Mouse (Mus musculus): ENCODE data around the gene Stat5b. TPM values are rescaled to one million over a fixed set of nuclear protein-coding genes. Genes with fewer than 3 reads are reported as not detected.

The Stat5b gene
- polyA plus RNA-seq, 2 experiments: 22.1 to 24.4 TPM

DNA sequence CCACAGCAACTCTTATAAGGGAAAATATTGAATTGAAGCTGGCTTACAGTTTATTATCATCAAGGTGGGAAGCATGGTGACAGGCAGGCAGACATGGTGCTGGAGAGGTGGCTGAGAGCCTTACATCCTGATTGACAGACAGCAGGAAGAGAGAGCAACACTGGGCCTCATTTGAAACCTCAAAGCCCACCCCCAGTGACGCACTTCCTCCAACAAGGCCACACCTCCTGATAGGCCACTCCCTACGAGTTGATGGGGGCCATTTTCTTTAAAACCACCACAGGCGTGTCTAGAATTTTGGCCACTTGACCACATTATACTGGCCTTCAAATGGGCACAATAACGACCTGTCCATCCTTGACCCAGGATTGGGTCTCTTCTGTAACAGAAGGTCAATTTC lies 76.3 kb downstream of the Stat5b start:
- Histone ChIP-seq H3K9me3 (ENCODE audit: control insufficient read depth, low read length) (no peaks in the 10 kb centered on the region), H3K36me3 (ENCODE audit: control insufficient read depth, insufficient read depth, low read length) (peaks cover 3% of the 10 kb centered on the region), H3K9ac (ENCODE audit: low read depth, low read length, severe bottlenecking) (no peak overlapping the region), H3K4me2 (replicated peaks; ENCODE audit: low read depth, low read length, severe bottlenecking) (no peak overlapping the region), H3K27ac (replicated peaks; ENCODE audit: low read depth, low read length) (no peak overlapping the region), H3K27me3 (ENCODE audit: control insufficient read depth, insufficient read depth, low read length) (no peaks in the 10 kb centered on the region), H3K4me1 (ENCODE audit: control insufficient read depth, insufficient read depth, low read length) (peaks cover 3% of the 10 kb centered on the region; the same call in 1 of the 2 replicates), H3K4me3 (replicated peaks; ENCODE audit: low read length) (no peak overlapping the region)
- no peak for DNase-seq (ENCODE audit: low spot score)
- 77% methylated on average over 4 of the region's 4 CpGs for WGBS
- ATAC-seq (ENCODE audit: low FRiP score, low read depth): no peak
- no peak for TF ChIP-seq POLR2A (IDR thresholded peaks at IDR 0.05; ENCODE audit: borderline replicate concordance, extremely low read depth, insufficient read depth, insufficient read length)

DNA sequence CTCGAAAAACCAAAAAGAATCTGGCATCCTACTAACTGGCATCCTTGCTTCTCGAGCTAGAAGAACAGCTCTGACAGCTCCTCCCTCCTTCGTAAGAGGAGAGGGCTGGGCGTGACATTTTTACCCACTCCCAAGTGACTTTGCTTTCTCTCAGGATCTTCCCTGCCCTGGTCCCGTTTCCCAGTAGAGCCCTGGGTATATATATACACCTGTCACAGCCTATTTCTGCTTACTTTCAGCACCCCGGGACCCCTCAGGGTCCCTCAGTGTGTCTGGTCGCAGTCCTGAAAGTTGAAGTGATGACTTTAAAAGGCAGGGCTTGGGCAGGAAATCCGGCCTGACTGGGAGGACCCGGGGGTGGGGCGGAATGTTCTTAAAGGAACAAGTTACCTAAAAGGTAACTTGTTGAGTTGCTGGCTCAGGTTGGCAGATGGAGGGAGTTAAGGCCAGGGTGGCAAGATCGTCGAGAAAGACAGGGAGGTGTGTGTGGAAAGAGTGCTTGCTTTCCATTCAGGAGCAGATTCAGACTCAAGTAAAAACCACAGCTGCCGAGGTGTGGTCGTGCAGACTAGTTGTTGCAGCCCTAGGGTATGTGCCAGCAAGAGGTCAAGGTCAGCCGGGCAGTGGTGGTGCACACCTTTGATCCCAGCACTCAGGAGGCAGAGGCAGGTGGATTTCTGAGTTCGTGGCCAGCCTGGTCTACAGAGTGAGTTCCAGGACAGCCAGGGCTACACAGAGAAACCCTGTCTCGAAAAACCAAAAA lies 79.7 kb downstream of the Stat5b start, which contains the start of gene Ghdc:
Ghdc (minus strand) TSS at position 312 of the 763 bp plus-strand sequence.
- Histone ChIP-seq H3K4me1 (ENCODE audit: control insufficient read depth, insufficient read depth, low read length) (peaks cover 3% of the 10 kb centered on the region; the same call in 1 of the 2 replicates), H3K9me3 (ENCODE audit: control insufficient read depth, low read length) (no peaks in the 10 kb centered on the region), H3K27ac (replicated peaks; ENCODE audit: low read depth, low read length) (no peak within 1 kb of the TSS; the same call in 1 of the 2 replicates), H3K4me3 (replicated peaks; ENCODE audit: low read length) (peak within 1 kb of the TSS; percentile 47), H3K9ac (ENCODE audit: low read depth, low read length, severe bottlenecking) (peak within 1 kb of the TSS; percentile 46), H3K4me2 (replicated peaks; ENCODE audit: low read depth, low read length, severe bottlenecking) (peak within 1 kb of the TSS; percentile 51), H3K36me3 (ENCODE audit: control insufficient read depth, insufficient read depth, low read length) (no peaks in the 10 kb centered on the region), H3K27me3 (ENCODE audit: control insufficient read depth, insufficient read depth, low read length) (no peaks in the 10 kb centered on the region)
- DNase-seq (ENCODE audit: low spot score): peak; percentile 66
- ATAC-seq (ENCODE audit: low FRiP score, low read depth): peak; percentile 67
- no peak for TF ChIP-seq POLR2A (IDR thresholded peaks at IDR 0.05; ENCODE audit: borderline replicate concordance, extremely low read depth, insufficient read depth, insufficient read length)
- 15% methylated on average over 17 of the region's 17 CpGs for WGBS

DNA sequence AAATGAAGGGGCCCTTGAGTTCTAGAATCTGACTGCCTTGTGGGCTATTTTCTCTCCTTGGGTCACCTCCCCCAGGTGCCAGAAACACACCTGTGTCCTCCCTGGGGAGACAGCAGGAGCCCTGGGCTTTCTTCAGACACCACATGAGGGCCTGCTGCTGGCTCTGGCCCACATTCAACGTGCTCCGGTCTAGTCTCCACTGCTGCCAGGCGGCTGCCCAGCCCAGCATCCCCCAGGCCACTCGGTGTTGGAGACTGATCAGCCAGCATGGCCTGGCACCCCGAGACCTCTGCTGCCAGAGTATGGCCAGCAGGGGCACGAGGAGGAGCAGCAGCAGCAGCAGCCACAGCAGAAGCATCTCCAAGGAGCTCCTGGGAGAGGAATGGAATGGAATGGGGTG lies 80.5 kb downstream of the Stat5b start:
- H3K27ac ChIP-seq (replicated peaks; ENCODE audit: low read depth, low read length): no peak overlapping the region
- peak overlapping the region; percentile 47 for H3K4me3 ChIP-seq (replicated peaks; ENCODE audit: low read length)
- no peak for ATAC-seq (ENCODE audit: low FRiP score, low read depth)
- H3K4me1 ChIP-seq (ENCODE audit: control insufficient read depth, insufficient read depth, low read length): peaks cover 3% of the 10 kb centered on the region; the same call in 1 of the 2 replicates
- no peak for DNase-seq (ENCODE audit: low spot score)
- no peaks in the 10 kb centered on the region for H3K36me3 ChIP-seq (ENCODE audit: control insufficient read depth, insufficient read depth, low read length)
- H3K9me3 ChIP-seq (ENCODE audit: control insufficient read depth, low read length): no peaks in the 10 kb centered on the region
- no peaks in the 10 kb centered on the region for H3K27me3 ChIP-seq (ENCODE audit: control insufficient read depth, insufficient read depth, low read length)
- 51% methylated on average over 6 of the region's 6 CpGs for WGBS
- H3K4me2 ChIP-seq (replicated peaks; ENCODE audit: low read depth, low read length, severe bottlenecking): peak overlapping the region; percentile 51
- no peak for TF ChIP-seq POLR2A (IDR thresholded peaks at IDR 0.05; ENCODE audit: borderline replicate concordance, extremely low read depth, insufficient read depth, insufficient read length)
- H3K9ac ChIP-seq (ENCODE audit: low read depth, low read length, severe bottlenecking): peak overlapping the region; percentile 12; the same call in 1 of the 2 replicates

DNA sequence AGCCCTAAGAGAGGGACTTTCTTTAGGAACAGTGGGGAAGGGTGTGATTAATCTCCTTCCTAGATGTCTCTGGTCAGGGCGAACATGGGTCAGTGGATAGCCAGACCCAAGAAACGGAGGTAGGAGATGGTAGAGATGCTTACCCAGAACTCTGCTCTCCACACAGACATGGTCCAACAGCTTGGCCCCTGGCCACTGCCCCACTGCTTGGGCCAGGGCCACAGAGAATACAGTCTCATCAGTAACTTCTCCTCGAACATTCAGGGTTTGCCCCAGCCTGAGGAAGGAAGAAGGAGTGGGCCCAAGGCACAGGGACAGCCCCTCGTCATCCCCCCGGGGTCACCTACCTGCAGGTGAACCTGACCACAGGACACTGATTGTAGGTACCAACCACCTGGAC lies 82.7 kb downstream of the Stat5b start:
- Histone ChIP-seq H3K27ac (replicated peaks; ENCODE audit: low read depth, low read length) (no peak overlapping the region), H3K4me3 (replicated peaks; ENCODE audit: low read length) (no peak overlapping the region), H3K36me3 (ENCODE audit: control insufficient read depth, insufficient read depth, low read length) (no peaks in the 10 kb centered on the region), H3K4me2 (replicated peaks; ENCODE audit: low read depth, low read length, severe bottlenecking) (no peak overlapping the region), H3K4me1 (ENCODE audit: control insufficient read depth, insufficient read depth, low read length) (peaks cover 3% of the 10 kb centered on the region; the same call in 1 of the 2 replicates), H3K9me3 (ENCODE audit: control insufficient read depth, low read length) (no peaks in the 10 kb centered on the region), H3K27me3 (ENCODE audit: control insufficient read depth, insufficient read depth, low read length) (no peaks in the 10 kb centered on the region), H3K9ac (ENCODE audit: low read depth, low read length, severe bottlenecking) (no peak overlapping the region)
- no peak for TF ChIP-seq POLR2A (IDR thresholded peaks at IDR 0.05; ENCODE audit: borderline replicate concordance, extremely low read depth, insufficient read depth, insufficient read length)
- ATAC-seq (ENCODE audit: low FRiP score, low read depth): no peak
- WGBS: 89% methylated on average over 5 of the region's 5 CpGs
- DNase-seq (ENCODE audit: low spot score): no peak

DNA sequence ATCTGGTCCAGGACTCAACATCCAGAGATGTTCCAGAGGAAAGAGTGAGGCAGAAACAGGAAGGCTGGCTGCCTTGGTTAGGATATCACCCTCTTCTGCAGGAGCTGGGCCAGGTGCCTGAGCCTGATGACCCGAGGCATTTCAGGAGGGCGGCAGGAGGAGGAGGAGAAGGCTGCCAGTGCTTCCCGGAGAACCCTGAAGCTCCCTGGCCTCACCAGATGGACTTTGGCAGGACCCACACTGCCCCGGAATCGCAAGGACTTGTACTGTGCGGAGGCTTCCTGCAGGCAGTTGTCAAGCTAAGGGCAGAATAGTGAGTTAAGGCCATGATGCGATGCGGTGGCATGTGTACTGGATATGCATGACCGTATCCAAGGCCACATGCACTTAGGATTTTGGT lies 83.8 kb downstream of the Stat5b start:
- Histone ChIP-seq H3K36me3 (ENCODE audit: control insufficient read depth, insufficient read depth, low read length) (no peaks in the 10 kb centered on the region), H3K4me1 (ENCODE audit: control insufficient read depth, insufficient read depth, low read length) (peaks cover 3% of the 10 kb centered on the region; the same call in 1 of the 2 replicates), H3K27ac (replicated peaks; ENCODE audit: low read depth, low read length) (no peak overlapping the region), H3K9me3 (ENCODE audit: control insufficient read depth, low read length) (no peaks in the 10 kb centered on the region), H3K27me3 (ENCODE audit: control insufficient read depth, insufficient read depth, low read length) (peaks cover 10% of the 10 kb centered on the region; the same call in 1 of the 2 replicates), H3K4me2 (replicated peaks; ENCODE audit: low read depth, low read length, severe bottlenecking) (no peak overlapping the region), H3K9ac (ENCODE audit: low read depth, low read length, severe bottlenecking) (no peak overlapping the region), H3K4me3 (replicated peaks; ENCODE audit: low read length) (no peak overlapping the region)
- WGBS: 80% methylated on average over 9 of the region's 9 CpGs
- ATAC-seq (ENCODE audit: low FRiP score, low read depth): no peak
- no peak for TF ChIP-seq POLR2A (IDR thresholded peaks at IDR 0.05; ENCODE audit: borderline replicate concordance, extremely low read depth, insufficient read depth, insufficient read length)
- no peak for DNase-seq (ENCODE audit: low spot score)
